Mouse (Mus musculus) c-Kit-positive CD71-positive TER-119-positive erythroid progenitor cells, embryonic 14.5 days (primary cell): ENCODE measurements around the gene Agpat3.
A peak's percentile ranks its signal among the peaks of the same experiment; 100 is the strongest.

ENCODE experiments used
- DNase-seq: peaks from one replicate; pipeline ENCODE4 v3.0.0-alpha.2; 2013; ENCODE audit warnings: low spot score

Agpat3 gene

GRCm38 (mm10) chr10:78324556-78325164 lies 27.6 kb downstream of the Agpat3 start:
- DNase-seq, result no peak

GRCm38 (mm10) chr10:78323214-78323880 lies 28.9 kb downstream of the Agpat3 start:
- DNase-seq, result no peak

GRCm38 (mm10) chr10:78322806-78323205 lies 29.5 kb downstream of the Agpat3 start:
- DNase-seq, result peak; percentile 6

- no peak for DNase-seq
These were observed 31.0 kb downstream of the Agpat3 start for GRCm38 (mm10) chr10:78321133-78321757.

GRCm38 (mm10) chr10:78320526-78320925 lies 31.8 kb downstream of the Agpat3 start:
- DNase-seq, result no peak

GRCm38 (mm10) chr10:78319940-78320339 lies 32.3 kb downstream of the Agpat3 start:
- DNase-seq, result no peak

GRCm38 (mm10) chr10:78317270-78317923 lies 34.9 kb downstream of the Agpat3 start:
- DNase-seq, result no peak

- DNase-seq, result no peak
These were observed 35.8 kb downstream of the Agpat3 start for GRCm38 (mm10) chr10:78316228-78317087.

- DNase-seq, result no peak
These were observed 37.1 kb downstream of the Agpat3 start for GRCm38 (mm10) chr10:78315145-78315544.

GRCm38 (mm10) chr10:78311886-78312635 lies 40.2 kb downstream of the Agpat3 start:
- DNase-seq, result no peak

GRCm38 (mm10) chr10:78310747-78311267 lies 41.5 kb downstream of the Agpat3 start:
- DNase-seq, result no peak

GRCm38 (mm10) chr10:78308617-78309016 lies 43.7 kb downstream of the Agpat3 start:
- DNase-seq, result no peak

GRCm38 (mm10) chr10:78307391-78307790 lies 44.9 kb downstream of the Agpat3 start:
- no peak for DNase-seq

- DNase-seq, result no peak
These were observed 46.3 kb downstream of the Agpat3 start for GRCm38 (mm10) chr10:78306027-78306426.

- DNase-seq, result no peak
These were observed 47.3 kb downstream of the Agpat3 start for GRCm38 (mm10) chr10:78304996-78305395.

- no peak for DNase-seq
These were observed 48.6 kb downstream of the Agpat3 start for GRCm38 (mm10) chr10:78303675-78304074.

GRCm38 (mm10) chr10:78300061-78300460 lies 52.2 kb downstream of the Agpat3 start:
- DNase-seq, result no peak

- DNase-seq, result no peak
These were observed 53.3 kb downstream of the Agpat3 start for GRCm38 (mm10) chr10:78298651-78299644.
